Mouse (Mus musculus) CH12.LX (cell line): ENCODE results near the gene P2rx7. TPM values are rescaled to one million over a fixed set of nuclear protein-coding genes. Genes with fewer than 3 reads are reported as not detected.

Source experiments
- DNase-seq: peaks from one replicate; pipeline ENCODE4 v3.0.0-alpha.2; 2013; ENCODE audit errors: extremely low read depth
- H3K27ac ChIP-seq: 2 replicates; pipeline ENCODE4 v1.5.1; 2012; ENCODE audit warnings: low read depth, mild to moderate bottlenecking, control low read depth, moderate library complexity; ENCODE audit not compliant: insufficient read depth
- H3K27me3 ChIP-seq: replicated peaks from 2 replicates; pipeline ENCODE3; 2012; ENCODE audit warnings: inconsistent platforms
- H3K36me3 ChIP-seq, 2 experiments: replicated peaks in 1 of 2; 2 replicates each; pipeline versions ENCODE3 to v1.6.1; 2012; ENCODE audit warnings: inconsistent platforms in 1 of 2, low read length in 1 of 2, mild to moderate bottlenecking in 1 of 2, mixed read lengths in 1 of 2, moderate library complexity in 1 of 2; ENCODE audit not compliant: control insufficient read depth in 1 of 2, insufficient read depth in 1 of 2
- H3K4me1 ChIP-seq, 2 experiments: 2 replicates each; pipeline ENCODE4 v1.6.1; 2012; ENCODE audit warnings: inconsistent platforms in 1 of 2, moderate library complexity in 1 of 2; ENCODE audit not compliant: insufficient read depth in 2 of 2, control insufficient read depth in 1 of 2
- H3K4me2 ChIP-seq: 2 replicates; pipeline ENCODE4 v1.6.1; 2012; ENCODE audit warnings: low read depth, mild to moderate bottlenecking, control low read depth; ENCODE audit not compliant: poor library complexity, insufficient read depth, severe bottlenecking
- H3K4me3 ChIP-seq, 3 experiments: fragments of 150-350 bp in 1 of 3; sonication (generic) in 1 of 3; replicated peaks in 1 of 3; 2 replicates each; pipeline versions ENCODE3 to v1.5.1; 2011 to 2012; ENCODE audit warnings: low read depth in 2 of 3, low read length in 2 of 3, mild to moderate bottlenecking in 2 of 3, moderate library complexity in 2 of 3, control low read depth in 1 of 3, improper control_type of control experiment in 1 of 3, inconsistent platforms in 1 of 3, mixed read lengths in 1 of 3; ENCODE audit not compliant: poor library complexity in 1 of 3
- H3K79me2 ChIP-seq: replicated peaks from 2 replicates; pipeline ENCODE4 v1.6.1; 2012; ENCODE audit warnings: mild to moderate bottlenecking, moderate library complexity; ENCODE audit not compliant: control insufficient read depth, poor library complexity, insufficient read depth, severe bottlenecking; ENCODE audit errors: extremely low read depth
- H3K9ac ChIP-seq: 2 replicates; pipeline ENCODE4 v1.6.1; 2012; ENCODE audit warnings: low read depth, mild to moderate bottlenecking, control low read depth, moderate library complexity; ENCODE audit not compliant: insufficient read depth
- H3K9me3 ChIP-seq: replicated peaks from 2 replicates; pipeline ENCODE3; 2012; ENCODE audit warnings: low read length, inconsistent platforms, mixed read lengths
- BHLHE40 ChIP-seq: IDR thresholded peaks from 2 replicates; pipeline ENCODE4 v1.6.1; 2011; ENCODE audit warnings: mild to moderate bottlenecking, low read depth, low read length, improper control_type of control experiment
- CHD1 ChIP-seq: IDR thresholded peaks from 2 replicates; pipeline ENCODE4 v1.6.1; 2012; ENCODE audit warnings: low read depth, low read length, improper control_type of control experiment, inconsistent platforms
- CHD2 ChIP-seq: IDR thresholded peaks from 2 replicates; pipeline ENCODE4 v1.6.1; 2011; ENCODE audit warnings: low read length, improper control_type of control experiment
- CTCF ChIP-seq, 2 experiments: IDR thresholded peaks in 1 of 2; conservative IDR thresholded peaks in 1 of 2; 2 replicates each; pipeline ENCODE4 v1.5.1; 2011 to 2012; ENCODE audit warnings: low read depth in 2 of 2, low read length in 2 of 2, improper control_type of control experiment in 1 of 2, inconsistent platforms in 1 of 2, mild to moderate bottlenecking in 1 of 2, moderate library complexity in 1 of 2
- E2F4 ChIP-seq: IDR thresholded peaks from 2 replicates; pipeline ENCODE4 v1.6.1; 2011; ENCODE audit warnings: low read depth, low read length, improper control_type of control experiment; ENCODE audit not compliant: insufficient replicate concordance
- ETS1 ChIP-seq: conservative IDR thresholded peaks from 2 replicates; pipeline ENCODE4 v1.6.1; 2012; ENCODE audit warnings: low read depth, mild to moderate bottlenecking, inconsistent platforms, low read length, improper control_type of control experiment, moderate library complexity
- GABPA ChIP-seq: IDR thresholded peaks from 2 replicates; pipeline ENCODE4 v1.6.1; 2012; ENCODE audit warnings: low read depth, low read length, improper control_type of control experiment, inconsistent platforms; ENCODE audit not compliant: insufficient replicate concordance
- JUND ChIP-seq: conservative IDR thresholded peaks from 2 replicates; pipeline ENCODE4 v1.6.1; 2011; ENCODE audit warnings: low read depth, low read length, improper control_type of control experiment
- KAT2A ChIP-seq: IDR thresholded peaks from 2 replicates; pipeline ENCODE4 v1.6.1; 2012; ENCODE audit warnings: low read length, improper control_type of control experiment, inconsistent platforms; ENCODE audit not compliant: insufficient replicate concordance
- MAFK ChIP-seq: IDR thresholded peaks from 2 replicates; pipeline ENCODE4 v1.6.1; 2011; ENCODE audit warnings: low read length, improper control_type of control experiment; ENCODE audit not compliant: insufficient replicate concordance
- MAX ChIP-seq: IDR thresholded peaks from 2 replicates; pipeline ENCODE4 v1.6.1; 2011; ENCODE audit warnings: low read length, improper control_type of control experiment
- MAZ ChIP-seq: IDR thresholded peaks from 2 replicates; pipeline ENCODE4 v1.6.1; 2012; ENCODE audit warnings: low read depth, mild to moderate bottlenecking, inconsistent platforms, low read length, improper control_type of control experiment, moderate library complexity
- MXI1 ChIP-seq: IDR thresholded peaks from 2 replicates; pipeline ENCODE4 v1.6.1; 2011; ENCODE audit warnings: mild to moderate bottlenecking, low read depth, low read length, improper control_type of control experiment
- POLR2A ChIP-seq: IDR thresholded peaks from 2 replicates; pipeline ENCODE4 v1.6.1; 2011; ENCODE audit warnings: low read depth, mild to moderate bottlenecking, improper control_type of control experiment, low read length
- RAD21 ChIP-seq: IDR thresholded peaks from 2 replicates; pipeline ENCODE4 v1.6.1; 2011; ENCODE audit warnings: low read depth, mild to moderate bottlenecking, low read length, improper control_type of control experiment, moderate library complexity
- RCOR1 ChIP-seq: conservative IDR thresholded peaks from 2 replicates; pipeline ENCODE4 v1.6.1; 2012; ENCODE audit warnings: low read depth, mild to moderate bottlenecking, inconsistent platforms, low read length, improper control_type of control experiment
- SIN3A ChIP-seq: IDR thresholded peaks from 2 replicates; pipeline ENCODE4 v1.6.1; 2012; ENCODE audit warnings: low read length, improper control_type of control experiment, inconsistent platforms
- USF1 ChIP-seq: IDR thresholded peaks from 2 replicates; pipeline ENCODE4 v1.6.1; 2014; ENCODE audit warnings: low read depth, mild to moderate bottlenecking, inconsistent platforms, low read length, improper control_type of control experiment
- USF2 ChIP-seq: conservative IDR thresholded peaks from 2 replicates; pipeline ENCODE4 v1.6.1; 2011; ENCODE audit warnings: low read depth, low read length, improper control_type of control experiment
- ZC3H11A ChIP-seq: IDR thresholded peaks from 2 replicates; pipeline ENCODE4 v1.6.1; 2012; ENCODE audit warnings: low read depth, mild to moderate bottlenecking, inconsistent platforms, low read length, improper control_type of control experiment
- ZMIZ1 ChIP-seq: IDR thresholded peaks from 2 replicates; pipeline ENCODE4 v1.6.1; 2012; ENCODE audit warnings: low read depth, mild to moderate bottlenecking, inconsistent platforms, low read length, improper control_type of control experiment
- ZNF384 ChIP-seq: IDR thresholded peaks from 2 replicates; pipeline ENCODE4 v1.6.1; 2012; ENCODE audit warnings: low read depth, low read length, improper control_type of control experiment, inconsistent platforms
- dilution Hi-C: fragments of 300-500 bp; cut with MboI; formaldehyde crosslinking; loops from 2 replicates; pipeline ENCODE4 v1.14.3; 2020; ENCODE audit warnings: low sequenced_read_pairs; ENCODE audit not compliant: extremely low pct_unique_long_range_greater_than_20kb, extremely low pct_ligation_motif_present
- in situ Hi-C: fragments of 300-500 bp; cut with MboI; formaldehyde crosslinking; loops from 3 replicates; pipeline ENCODE4 v1.14.3; 2019; ENCODE audit warnings: low sequenced_read_pairs, low pct_ligation_motif_present, low pct_unique_long_range_greater_than_20kb, mixed read lengths
- polyA plus RNA-seq: library from polyadenylated mRNA; unstranded; fragments of >175 nt; gene quantifications from 2 replicates; pipeline ENCODE4 v1.2.1, GENCODE M21; 2012; ENCODE audit warnings: low read depth; ENCODE audit not compliant: insufficient read length
- total RNA-seq, 2 experiments: library from RNA; depleted of rRNA; stranded (reverse); fragments of 300-350 nt in 1 of 2; fragments of >200 nt in 1 of 2; gene quantifications; 2 replicates each; pipeline ENCODE4 v1.2.3; 2012 to 2014

The P2rx7 gene
- total and polyA plus RNA-seq, 3 experiments: 0.59 to 1.5 (median 1.5) TPM

DNA sequence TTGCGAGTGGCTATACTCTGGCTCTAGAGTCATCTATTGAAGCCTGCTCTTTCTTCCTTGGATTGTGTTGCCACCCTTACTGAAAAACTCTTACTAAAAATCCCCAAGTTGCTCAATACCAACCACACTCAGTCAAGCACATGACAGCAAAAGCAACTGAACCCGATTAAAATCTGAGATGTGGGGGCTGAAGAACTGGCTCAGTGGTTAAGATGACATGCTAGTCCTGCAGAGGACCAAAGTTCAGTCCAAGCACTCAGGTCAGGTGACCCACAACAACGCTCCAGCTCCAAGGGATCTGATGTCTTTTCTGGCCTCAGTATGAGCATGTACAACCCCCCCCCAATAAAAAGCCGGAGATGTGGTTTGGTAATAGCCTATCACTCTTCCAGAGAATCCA, 60.9 kb downstream of the P2rx7 start:
- in situ Hi-C loops: no loop called here
- H3K4me1 ChIP-seq: peaks cover 0 to 25% of the 10 kb centered on the region in 2 experiments; a peak in 2 of 4 replicates
- dilution Hi-C loops: no loop called here

DNA sequence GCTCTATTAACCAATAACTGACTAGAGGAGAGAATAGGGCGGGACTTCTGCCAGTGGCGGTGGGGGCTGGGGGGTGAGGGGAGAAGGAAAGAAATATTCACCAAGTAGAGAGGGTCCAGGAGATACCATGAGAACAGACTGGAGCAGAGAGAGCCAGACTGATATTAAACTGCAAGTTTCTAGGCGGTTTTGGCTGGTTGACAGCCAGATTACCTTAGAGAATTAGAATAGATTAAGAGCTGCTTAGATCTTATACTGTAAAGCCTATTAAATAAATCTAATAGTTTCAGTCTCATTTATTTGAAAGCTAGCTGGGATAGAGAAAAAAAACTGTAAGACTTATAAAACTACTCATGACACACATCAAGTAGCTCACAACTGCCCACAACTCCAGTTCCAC, 61.5 kb downstream of the P2rx7 start:
- H3K4me1 ChIP-seq: peaks cover 0 to 25% of the 10 kb centered on the region in 2 experiments; a peak in 2 of 4 replicates
- dilution Hi-C loops: no loop called here
- DNase-seq: no peak
- H3K36me3 ChIP-seq: peaks cover 0 to 4% of the 10 kb centered on the region in 2 experiments
- in situ Hi-C loops: no loop called here
- no peak overlapping the region for H3K27ac ChIP-seq
- H3K27me3 ChIP-seq: peaks cover 8% of the 10 kb centered on the region
- no peak for TF ChIP-seq MXI1
- TF ChIP-seq MAFK: no peak
- no peak for TF ChIP-seq MAZ
- TF ChIP-seq GABPA: no peak
- TF ChIP-seq E2F4: no peak
- TF ChIP-seq CHD2: no peak
- TF ChIP-seq CTCF (conservative IDR thresholded peaks at IDR 0.05 in 1 of 2, IDR thresholded peaks at IDR 0.05 in 1 of 2; ENCODE audit: low read depth in 2 of 2, low read length in 2 of 2): no peak
- no peak for TF ChIP-seq MAX
- no peak for TF ChIP-seq ZC3H11A
- no peak for TF ChIP-seq POLR2A
- TF ChIP-seq ZMIZ1: no peak
- no peak for TF ChIP-seq SIN3A
- TF ChIP-seq USF2: no peak
- TF ChIP-seq CHD1: no peak
- H3K9me3 ChIP-seq: no peaks in the 10 kb centered on the region
- H3K4me2 ChIP-seq: no peak overlapping the region
- H3K79me2 ChIP-seq: no peaks in the 10 kb centered on the region
- H3K9ac ChIP-seq: no peak overlapping the region
- H3K4me3 ChIP-seq: no peak overlapping the region

More for the DNA sequence above, 60.9 kb downstream of the P2rx7 start:
- no peaks in the 10 kb centered on the region for H3K9me3 ChIP-seq
- H3K27ac ChIP-seq: no peak overlapping the region
- TF ChIP-seq RCOR1 (no peak), ETS1 (no peak), BHLHE40 (no peak), RAD21 (no peak), ZC3H11A (no peak), KAT2A (no peak), CHD2 (no peak), JUND (no peak), ZNF384 (no peak), USF1 (no peak)
- H3K79me2 ChIP-seq: no peaks in the 10 kb centered on the region
- H3K4me2 ChIP-seq: no peak overlapping the region
- DNase-seq: no peak
- H3K9ac ChIP-seq: no peak overlapping the region
- H3K27me3 ChIP-seq: peaks cover 8% of the 10 kb centered on the region
- H3K36me3 ChIP-seq: no peaks in the 10 kb centered on the region
- H3K4me3 ChIP-seq: no peak overlapping the region
